Mouse (Mus musculus) urinary bladder, postnatal 36 days (tissue): ENCODE results near the gene Prkcb.

ENCODE experiments used
- DNase-seq, 2 experiments: peaks; one replicate each; pipeline ENCODE4 v3.0.0; 2022; ENCODE audit warnings: low spot score in 2 of 2, mixed read lengths in 1 of 2

The Prkcb gene

GRCm38 (mm10) chr7:122670873-122671641 is 382.5 kb downstream of the Prkcb start:
- DNase-seq = peak; percentile 75 to 84

GRCm38 (mm10) chr7:122672981-122673380 is 384.4 kb downstream of the Prkcb start:
- DNase-seq = no peak

- DNase-seq = no peak
These were observed 386.7 kb downstream of the Prkcb start for GRCm38 (mm10) chr7:122675207-122675606.
